Mouse (Mus musculus) MEL (cell line): ENCODE data around the gene Syne4. TPM values are rescaled to one million over a fixed set of nuclear protein-coding genes. Genes with fewer than 3 reads are reported as not detected.

Experiments used
- CHD1 ChIP-seq: IDR thresholded peaks from 2 replicates; pipeline ENCODE4 v1.6.1; 2012; ENCODE audit warnings: low read depth, mild to moderate bottlenecking, inconsistent platforms, low read length, improper control_type of control experiment
- CTCF ChIP-seq, 3 experiments: IDR thresholded peaks in 2 of 3; conservative IDR thresholded peaks in 1 of 3; 2 replicates each; pipeline ENCODE4 v1.5.1; 2011 to 2012; ENCODE audit warnings: low read length in 3 of 3, low read depth in 2 of 3, mild to moderate bottlenecking in 2 of 3, improper control_type of control experiment in 1 of 3, inconsistent platforms in 1 of 3, mixed read lengths in 1 of 3, moderate library complexity in 1 of 3; ENCODE audit not compliant: control insufficient read depth in 1 of 3, insufficient read depth in 1 of 3, poor library complexity in 1 of 3, severe bottlenecking in 1 of 3
- E2F4 ChIP-seq: IDR thresholded peaks from 2 replicates; pipeline ENCODE4 v1.6.1; 2011; ENCODE audit warnings: low read depth, low read length, improper control_type of control experiment, borderline replicate concordance
- EP300 ChIP-seq, 2 experiments: IDR thresholded peaks; 2 replicates each; pipeline ENCODE4 v1.6.1; 2011; ENCODE audit warnings: improper control_type of control experiment in 2 of 2, low read length in 2 of 2, low read depth in 1 of 2, mild to moderate bottlenecking in 1 of 2
- GABPA ChIP-seq: IDR thresholded peaks from 2 replicates; pipeline ENCODE4 v1.6.1; 2012; ENCODE audit warnings: low read depth, mild to moderate bottlenecking, inconsistent platforms, low read length, improper control_type of control experiment, moderate library complexity
- GATA1 ChIP-seq: IDR thresholded peaks from 2 replicates; pipeline ENCODE4 v1.6.1; 2011; ENCODE audit warnings: low read depth, low read length, improper control_type of control experiment
- HCFC1 ChIP-seq: IDR thresholded peaks from 2 replicates; pipeline ENCODE4 v1.6.1; 2012; ENCODE audit warnings: low read depth, mild to moderate bottlenecking, inconsistent platforms, low read length, improper control_type of control experiment, moderate library complexity
- JUND ChIP-seq: IDR thresholded peaks from 2 replicates; pipeline ENCODE4 v1.6.1; 2011; ENCODE audit warnings: low read depth, mild to moderate bottlenecking, improper control_type of control experiment, low read length
- KAT2A ChIP-seq: conservative IDR thresholded peaks from 2 replicates; pipeline ENCODE4 v1.6.1; 2012; ENCODE audit warnings: low read depth, low read length, improper control_type of control experiment, inconsistent platforms
- MAFK ChIP-seq: IDR thresholded peaks from 2 replicates; pipeline ENCODE4 v1.6.1; 2011; ENCODE audit warnings: low read depth, mild to moderate bottlenecking, low read length, improper control_type of control experiment, borderline replicate concordance
- MAZ ChIP-seq: IDR thresholded peaks from 2 replicates; pipeline ENCODE4 v1.6.1; 2012; ENCODE audit warnings: low read depth, mild to moderate bottlenecking, inconsistent platforms, low read length, improper control_type of control experiment
- MYB ChIP-seq: IDR thresholded peaks from 2 replicates; pipeline ENCODE4 v1.6.1; 2011; ENCODE audit warnings: mild to moderate bottlenecking, low read depth, low read length, improper control_type of control experiment
- NELFE ChIP-seq: IDR thresholded peaks from 2 replicates; pipeline ENCODE4 v1.6.1; 2011; ENCODE audit warnings: low read depth, low read length, improper control_type of control experiment
- NRF1 ChIP-seq: IDR thresholded peaks from 2 replicates; pipeline ENCODE4 v1.6.1; 2014; ENCODE audit warnings: low read depth, mild to moderate bottlenecking, inconsistent platforms, low read length, improper control_type of control experiment, moderate library complexity; ENCODE audit not compliant: poor library complexity, insufficient read depth, severe bottlenecking
- POLR2A ChIP-seq, 2 experiments: IDR thresholded peaks; 2 replicates each; pipeline ENCODE4 v1.6.1; 2011 to 2012; ENCODE audit warnings: low read length in 2 of 2, mild to moderate bottlenecking in 2 of 2, control low read depth in 1 of 2, improper control_type of control experiment in 1 of 2, low read depth in 1 of 2, moderate library complexity in 1 of 2; ENCODE audit not compliant: control insufficient read depth in 1 of 2, insufficient read depth in 1 of 2, poor library complexity in 1 of 2
- POLR2AphosphoS2 ChIP-seq: IDR thresholded peaks from 2 replicates; pipeline ENCODE4 v1.6.1; 2011; ENCODE audit warnings: low read length, improper control_type of control experiment
- RAD21 ChIP-seq: IDR thresholded peaks from 2 replicates; pipeline ENCODE4 v1.6.1; 2011; ENCODE audit warnings: mild to moderate bottlenecking, low read depth, low read length, improper control_type of control experiment
- RCOR1 ChIP-seq: IDR thresholded peaks from 2 replicates; pipeline ENCODE4 v1.6.1; 2012; ENCODE audit warnings: low read depth, mild to moderate bottlenecking, inconsistent platforms, low read length, improper control_type of control experiment
- SMC3 ChIP-seq: IDR thresholded peaks from 2 replicates; pipeline ENCODE4 v1.6.1; 2011; ENCODE audit warnings: low read depth, low read length, improper control_type of control experiment
- TAL1 ChIP-seq: IDR thresholded peaks from 2 replicates; pipeline ENCODE4 v1.6.1; 2012; ENCODE audit warnings: mild to moderate bottlenecking, inconsistent platforms, low read length, moderate library complexity, mixed read lengths
- TCF12 ChIP-seq: IDR thresholded peaks from 2 replicates; pipeline ENCODE4 v1.6.1; 2014; ENCODE audit warnings: low read depth, mild to moderate bottlenecking, inconsistent platforms, low read length, improper control_type of control experiment, moderate library complexity
- UBTF ChIP-seq: IDR thresholded peaks from 2 replicates; pipeline ENCODE4 v1.6.1; 2012; ENCODE audit warnings: low read depth, mild to moderate bottlenecking, inconsistent platforms, low read length, improper control_type of control experiment, moderate library complexity, borderline replicate concordance; ENCODE audit not compliant: insufficient read depth
- USF1 ChIP-seq: IDR thresholded peaks from 2 replicates; pipeline ENCODE4 v1.6.1; 2014; ENCODE audit warnings: low read depth, mild to moderate bottlenecking, inconsistent platforms, low read length, improper control_type of control experiment, moderate library complexity
- USF2 ChIP-seq, 2 experiments: IDR thresholded peaks; 2 replicates each; pipeline ENCODE4 v1.6.1; 2011 to 2012; ENCODE audit warnings: improper control_type of control experiment in 2 of 2, low read length in 2 of 2, borderline replicate concordance in 1 of 2, inconsistent platforms in 1 of 2, low read depth in 1 of 2, mild to moderate bottlenecking in 1 of 2; ENCODE audit not compliant: insufficient read depth in 1 of 2
- ZMIZ1 ChIP-seq: IDR thresholded peaks from 2 replicates; pipeline ENCODE4 v1.6.1; 2012; ENCODE audit warnings: low read depth, mild to moderate bottlenecking, inconsistent platforms, low read length, improper control_type of control experiment, moderate library complexity
- ZNF384 ChIP-seq: IDR thresholded peaks from 2 replicates; pipeline ENCODE4 v1.6.1; 2012; ENCODE audit warnings: low read depth, mild to moderate bottlenecking, inconsistent platforms, low read length, improper control_type of control experiment
- polyA plus RNA-seq, 2 experiments: library from polyadenylated mRNA; stranded (reverse) in 1 of 2; unstranded in 1 of 2; fragments of >175 nt in 1 of 2; fragments of >200 nt in 1 of 2; gene quantifications; 2 replicates each; pipeline versions ENCODE4 v1.2.1 to v1.2.4; 2012; ENCODE audit warnings: low replicate concordance in 2 of 2, low read depth in 1 of 2; ENCODE audit not compliant: insufficient read length in 2 of 2, insufficient read depth in 1 of 2, missing spikeins in 1 of 2
- total RNA-seq: library from RNA; depleted of rRNA; stranded (reverse); fragments of 300-350 nt; gene quantifications from 2 replicates; pipeline ENCODE4 v1.2.3, GENCODE M21; 2012

The Syne4 gene
- total and polyA plus RNA-seq, 3 experiments: 0.31 to 0.82 TPM; not detected in 1

- 0 out of 2 replicates have a peak, but pooled peaks have one; percentile 15 for TF ChIP-seq NRF1
- TF ChIP-seq POLR2AphosphoS2: peak; percentile 80; the same call in 1 of the 2 replicates
- TF ChIP-seq RAD21: no peak
- no peak for TF ChIP-seq JUND
- no peak for TF ChIP-seq KAT2A
- no peak for TF ChIP-seq EP300 (IDR thresholded peaks at IDR 0.05; ENCODE audit: low read depth in 1 of 2, low read length in 2 of 2)
- TF ChIP-seq SMC3: no peak
- no peak for TF ChIP-seq MAFK
- TF ChIP-seq GATA1: no peak
- peak; percentile 49; the same call in 1 of the 2 replicates for TF ChIP-seq MAZ
- TF ChIP-seq POLR2A (IDR thresholded peaks at IDR 0.05; ENCODE audit: control insufficient read depth in 1 of 2, insufficient read depth in 1 of 2, low read depth in 1 of 2, low read length in 2 of 2, poor library complexity in 1 of 2): peak; percentile 71 to 79; a peak in 3 of 4 replicates
- peak; percentile 38; the same call in 1 of the 2 replicates for TF ChIP-seq HCFC1
- TF ChIP-seq E2F4: peak; percentile 56; the same call in 1 of the 2 replicates
- peak; percentile 74 for TF ChIP-seq ZMIZ1
- TF ChIP-seq CTCF (IDR thresholded peaks at IDR 0.05 in 2 of 3, conservative IDR thresholded peaks at IDR 0.05 in 1 of 3; ENCODE audit: control insufficient read depth in 1 of 3, insufficient read depth in 1 of 3, low read depth in 2 of 3, low read length in 3 of 3, poor library complexity in 1 of 3, severe bottlenecking in 1 of 3): no peak
- TF ChIP-seq GABPA: no peak
- TF ChIP-seq UBTF: 0 out of 2 replicates have a peak, but pooled peaks have one; percentile 19
- TF ChIP-seq CHD1: peak; percentile 95
- TF ChIP-seq USF1: 0 out of 2 replicates have a peak, but pooled peaks have one; percentile 7
- 0 out of 2 replicates have a peak, but pooled peaks have one; percentile 7 for TF ChIP-seq TCF12
- peak; percentile 77 for TF ChIP-seq MYB
- TF ChIP-seq USF2 (IDR thresholded peaks at IDR 0.05; ENCODE audit: borderline replicate concordance in 1 of 2, insufficient read depth in 1 of 2, low read depth in 1 of 2, low read length in 2 of 2): no peak
- TF ChIP-seq ZNF384: no peak
- peak; percentile 87 for TF ChIP-seq NELFE
- no peak for TF ChIP-seq RCOR1
- no peak for TF ChIP-seq TAL1
Observed at GRCm38 (mm10) chr7:30279951-30280669, 34.5 kb upstream of the Syne4 start, which contains the start of the genes Thap8 and Wdr62 (continued).
